Mouse (Mus musculus) left cerebral cortex, postnatal 25 days (tissue): ENCODE data around the gene Cyp4f15. TPM values are rescaled to one million over a fixed set of nuclear protein-coding genes. Genes with fewer than 3 reads are reported as not detected.
"Not testable (repeated sequence)": the region's sequence is repeated elsewhere in the genome, so short reads cannot be mapped to it uniquely, and the experiment has no call there.

Experiments used
- DNase-seq, 2 experiments: peaks; one replicate each; pipeline ENCODE4 v3.0.0; 2022; ENCODE audit warnings: low spot score in 2 of 2, mixed read lengths in 1 of 2
- intact Hi-C: fragments of 180-260 bp; cut with DNase I; formaldehyde crosslinking; loops from one replicate; pipeline ENCODE4 v1.15.1; 2025
- total RNA-seq, 2 experiments: library from RNA; stranded (reverse); gene quantifications; 2 replicates each; pipeline ENCODE4 v1.2.3; 2021

The Cyp4f15 gene
- 10 to 100 TPM; 19.0 to 22.0 TPM for total RNA-seq

GRCm38 (mm10) chr17:32685048-32685750, at the start of gene Cyp4f15:
Cyp4f15 (plus strand) TSS chr17:32685627.
- peak; percentile 17 to 50 for DNase-seq
- intact Hi-C loops = no loop called here

GRCm38 (mm10) chr17:32636341-32636740, 49.1 kb upstream of the Cyp4f15 start:
- intact Hi-C loops = loop anchor here (5.0 kb wide), 2 partner anchors 84 to 306 kb away; no protein-coding TSS in a partner anchor

GRCm38 (mm10) chr17:32637151-32637550, 48.3 kb upstream of the Cyp4f15 start:
- intact Hi-C loops = loop anchor here (5.0 kb wide), 2 partner anchors 85 to 305 kb away; no protein-coding TSS in a partner anchor
- DNase-seq = no peak

More at GRCm38 (mm10) chr17:32636341-32636740, 49.1 kb upstream of the Cyp4f15 start:
- no peak for DNase-seq

GRCm38 (mm10) chr17:32646631-32647030, 38.8 kb upstream of the Cyp4f15 start:
- intact Hi-C loops = no loop called here
- no peak for DNase-seq

- DNase-seq = no peak
Measured at GRCm38 (mm10) chr17:32653860-32654259, 31.6 kb upstream of the Cyp4f15 start.

GRCm38 (mm10) chr17:32657041-32657440, 28.4 kb upstream of the Cyp4f15 start:
- intact Hi-C loops = no loop called here
- DNase-seq = no peak

More at GRCm38 (mm10) chr17:32653860-32654259, 31.6 kb upstream of the Cyp4f15 start:
- intact Hi-C loops = no loop called here

- intact Hi-C loops = no loop called here
- no peak for DNase-seq
Measured at GRCm38 (mm10) chr17:32658246-32658645, 27.2 kb upstream of the Cyp4f15 start.

- intact Hi-C loops = no loop called here
- peak in 1 of 2 experiments; percentile 5 for DNase-seq
Measured at GRCm38 (mm10) chr17:32658712-32659111, 26.7 kb upstream of the Cyp4f15 start, which contains the start of gene Cyp4f40. Cyp4f40 (plus strand) TSS chr17:32658900.

GRCm38 (mm10) chr17:32673976-32674375, 11.5 kb upstream of the Cyp4f15 start:
- intact Hi-C loops = no loop called here
- DNase-seq = no peak

GRCm38 (mm10) chr17:32676040-32676635, 9.3 kb upstream of the Cyp4f15 start:
- intact Hi-C loops = no loop called here
- DNase-seq = no peak

- intact Hi-C loops = loop anchor here (1.0 to 5.0 kb wide), 2 partner anchors 129 to 153 kb away; no protein-coding TSS in a partner anchor
- peak; percentile 17 to 38 for DNase-seq
Measured at GRCm38 (mm10) chr17:32680404-32680803, 5.0 kb upstream of the Cyp4f15 start.

- DNase-seq = no peak
- intact Hi-C loops = no loop called here
Measured at GRCm38 (mm10) chr17:32686722-32687121, 1.3 kb downstream of the Cyp4f15 start.

GRCm38 (mm10) chr17:32690959-32691358, 5.5 kb downstream of the Cyp4f15 start:
- no peak for DNase-seq
- intact Hi-C loops = no loop called here

GRCm38 (mm10) chr17:32702826-32703225, 17.4 kb downstream of the Cyp4f15 start:
- intact Hi-C loops = no loop called here
- no peak for DNase-seq

- intact Hi-C loops, DNase-seq: not testable (repeated sequence)
Measured at GRCm38 (mm10) chr17:32710541-32710940, 25.1 kb downstream of the Cyp4f15 start.

GRCm38 (mm10) chr17:32722151-32722550, 36.7 kb downstream of the Cyp4f15 start:
- DNase-seq, intact Hi-C loops: not testable (repeated sequence)

GRCm38 (mm10) chr17:32722771-32723170, 37.3 kb downstream of the Cyp4f15 start:
- intact Hi-C loops = no loop called here
- no peak for DNase-seq

GRCm38 (mm10) chr17:32726360-32726759, 40.9 kb downstream of the Cyp4f15 start:
- intact Hi-C loops = not testable (repeated sequence)

GRCm38 (mm10) chr17:32729029-32729428, 43.6 kb downstream of the Cyp4f15 start:
- intact Hi-C loops = no loop called here
- peak in 1 of 2 experiments; percentile 1 for DNase-seq

More at GRCm38 (mm10) chr17:32726360-32726759, 40.9 kb downstream of the Cyp4f15 start:
- DNase-seq = not testable (repeated sequence)

GRCm38 (mm10) chr17:32738406-32738805, 53.0 kb downstream of the Cyp4f15 start:
- DNase-seq = no peak
- intact Hi-C loops = no loop called here

- no peak for DNase-seq
- intact Hi-C loops = no loop called here
Measured at GRCm38 (mm10) chr17:32741057-32741456, 55.6 kb downstream of the Cyp4f15 start.
